Mouse (Mus musculus): Measurements from ENCODE around the gene Optc.
A peak's percentile ranks its signal among the peaks of the same experiment; 100 is the strongest.

Optc gene

DNA sequence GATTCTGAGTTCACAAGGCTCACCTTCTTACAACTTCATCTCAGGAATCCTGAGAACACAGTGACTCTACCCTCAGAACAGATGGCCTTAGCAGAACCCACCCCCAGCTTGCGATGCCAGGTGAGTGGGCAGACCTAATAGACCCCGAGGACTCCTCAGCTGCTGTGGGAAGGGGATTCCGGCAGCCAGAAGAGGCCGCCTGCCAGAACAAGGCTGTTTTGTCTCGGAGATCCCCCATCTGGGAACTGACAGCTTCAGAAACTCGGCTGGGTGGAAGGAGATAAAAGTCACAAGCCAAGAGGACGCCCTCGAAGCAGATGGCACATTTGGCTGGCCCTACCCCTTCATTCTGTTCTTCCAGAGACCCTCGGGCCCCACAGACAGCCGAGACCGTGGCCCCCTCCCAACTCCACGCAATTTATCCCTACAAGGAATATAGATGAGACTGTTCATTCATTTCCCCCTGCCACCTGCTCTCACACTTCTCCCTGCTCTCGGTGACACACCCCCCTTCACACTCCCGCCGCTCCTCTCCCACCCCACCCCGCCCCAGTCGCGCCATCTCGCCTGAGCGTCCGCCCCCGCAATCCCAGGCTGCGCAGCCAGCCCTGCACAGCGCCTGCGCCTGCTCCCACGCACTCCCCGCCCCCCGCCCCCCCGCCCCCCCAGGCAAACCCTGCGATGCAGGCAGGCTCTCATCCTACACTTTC lies at the start of gene Optc:
Gene Optc (minus strand): TSS at position 51 of the 710 bp plus-strand sequence.
- peak; percentile 74 for DNase-seq (ENCODE audit: low read depth, low spot score)

DNA sequence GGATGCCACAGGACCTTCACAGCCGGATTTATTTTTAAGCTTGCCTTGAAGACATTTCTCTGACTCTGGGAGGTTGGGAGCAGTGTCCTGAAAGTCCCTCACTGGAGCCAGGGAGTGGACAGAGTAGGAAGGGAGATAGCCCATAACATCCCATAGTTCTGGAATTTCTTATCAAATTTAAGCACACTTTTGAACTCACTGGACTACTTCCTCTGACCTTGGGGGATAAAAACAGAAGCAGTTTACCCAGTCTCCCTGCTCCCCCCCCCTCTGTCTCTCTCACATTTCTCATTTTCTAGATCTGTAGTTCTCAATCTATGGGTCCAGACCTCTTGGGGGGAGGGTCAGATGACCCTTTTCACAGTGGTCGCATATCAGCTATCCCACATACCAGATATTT lies 46.2 kb upstream of the Optc start:
- no peak for DNase-seq (ENCODE audit: low read depth, low spot score)

GRCm38 (mm10) chr1:133953261-133953742 lies 45.5 kb upstream of the Optc start:
- no peak for DNase-seq (ENCODE audit: low read depth, low spot score)

DNA sequence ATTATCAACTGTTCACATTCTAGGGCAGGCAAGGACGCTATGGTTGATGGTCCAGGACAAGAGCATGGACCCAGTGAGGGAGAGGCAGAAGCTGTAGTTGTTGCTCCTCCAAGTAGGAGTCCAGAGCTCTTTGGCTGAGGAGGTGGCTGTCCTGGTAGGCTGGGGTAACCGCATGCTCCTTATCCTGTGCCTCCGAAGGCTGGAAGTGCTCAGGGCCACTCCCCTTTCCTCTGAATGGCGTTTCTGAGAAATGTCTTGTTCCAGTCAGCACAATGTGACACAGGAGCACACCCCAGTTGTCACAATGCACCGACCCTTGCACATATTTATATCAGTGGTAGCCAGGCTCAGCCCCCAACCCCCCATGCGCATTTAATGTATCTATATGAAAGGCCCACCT lies 43.8 kb upstream of the Optc start:
- no peak for DNase-seq (ENCODE audit: low read depth, low spot score)

DNA sequence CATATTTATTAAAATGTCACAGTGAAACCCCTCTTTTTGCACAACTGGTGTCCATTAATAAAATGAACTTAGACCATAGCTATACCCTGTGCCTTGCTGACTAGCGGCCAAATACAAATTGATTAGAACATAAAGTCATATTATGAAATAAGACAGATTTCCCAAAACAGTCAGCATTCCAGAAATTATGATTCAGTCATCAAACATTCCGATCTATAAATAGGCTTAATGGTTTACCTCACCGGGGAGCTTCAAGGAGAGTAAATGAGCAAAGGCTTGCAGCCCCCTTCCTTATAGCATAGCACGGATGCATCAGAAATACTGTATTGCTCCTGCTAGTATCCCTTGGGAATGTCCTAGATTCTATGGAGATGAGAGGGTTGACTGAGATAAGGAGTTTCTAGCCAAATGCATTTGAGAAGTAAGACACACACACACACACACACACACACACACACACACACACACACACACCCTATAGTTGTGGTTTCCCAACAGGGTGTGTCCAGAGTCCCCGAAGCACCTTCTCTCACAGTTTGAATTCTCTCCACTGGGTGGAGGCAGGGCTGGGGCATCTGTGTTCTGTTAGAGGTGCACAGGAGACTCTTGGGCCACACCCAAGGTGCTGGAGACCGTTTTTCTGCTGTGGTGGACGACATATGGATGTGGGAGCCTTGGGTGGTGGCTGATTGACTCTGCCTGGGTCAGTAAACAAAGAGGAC lies 42.4 kb upstream of the Optc start:
- DNase-seq (ENCODE audit: low read depth, low spot score), result no peak

- DNase-seq (ENCODE audit: low read depth, low spot score), result no peak
Observed at GRCm38 (mm10) chr1:133945106-133945505, 37.3 kb upstream of the Optc start.

GRCm38 (mm10) chr1:133941904-133942303 lies 34.1 kb upstream of the Optc start:
- DNase-seq (ENCODE audit: low read depth, low spot score), result no peak

DNA sequence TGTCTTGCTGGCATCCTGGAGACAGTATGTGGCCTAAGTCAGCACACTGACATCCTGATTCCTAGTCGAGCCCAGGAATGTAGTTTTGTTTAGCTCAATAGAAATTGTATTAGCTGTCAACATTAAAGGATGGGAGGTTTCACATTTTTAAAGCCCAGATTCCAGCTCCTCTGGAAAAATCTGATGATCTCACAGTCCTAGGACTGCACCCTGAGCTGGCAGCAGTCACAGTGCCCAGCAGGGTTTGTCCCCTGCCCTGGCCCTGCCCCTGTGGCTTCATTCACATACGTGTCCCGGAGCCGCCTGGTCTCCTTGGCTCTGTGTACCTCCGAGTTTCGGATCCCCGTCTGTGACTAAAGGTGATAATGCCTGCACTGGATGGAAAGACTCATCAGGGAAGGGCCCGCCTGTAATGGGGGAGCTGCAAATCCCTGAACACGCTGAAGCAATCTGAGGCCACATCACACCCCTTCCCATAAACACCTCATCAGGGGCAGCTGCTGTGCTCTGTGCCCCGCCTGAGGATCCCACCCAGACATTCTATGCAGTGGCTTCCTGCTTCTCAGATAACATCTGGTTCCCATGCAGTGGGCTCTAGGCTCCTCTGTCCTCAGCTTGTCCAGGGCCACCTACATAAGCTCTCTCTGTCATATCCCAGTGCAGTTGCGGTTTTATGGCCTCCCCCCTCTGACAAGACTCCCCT lies 33.5 kb upstream of the Optc start:
- DNase-seq (ENCODE audit: low read depth, low spot score), result no peak

DNA sequence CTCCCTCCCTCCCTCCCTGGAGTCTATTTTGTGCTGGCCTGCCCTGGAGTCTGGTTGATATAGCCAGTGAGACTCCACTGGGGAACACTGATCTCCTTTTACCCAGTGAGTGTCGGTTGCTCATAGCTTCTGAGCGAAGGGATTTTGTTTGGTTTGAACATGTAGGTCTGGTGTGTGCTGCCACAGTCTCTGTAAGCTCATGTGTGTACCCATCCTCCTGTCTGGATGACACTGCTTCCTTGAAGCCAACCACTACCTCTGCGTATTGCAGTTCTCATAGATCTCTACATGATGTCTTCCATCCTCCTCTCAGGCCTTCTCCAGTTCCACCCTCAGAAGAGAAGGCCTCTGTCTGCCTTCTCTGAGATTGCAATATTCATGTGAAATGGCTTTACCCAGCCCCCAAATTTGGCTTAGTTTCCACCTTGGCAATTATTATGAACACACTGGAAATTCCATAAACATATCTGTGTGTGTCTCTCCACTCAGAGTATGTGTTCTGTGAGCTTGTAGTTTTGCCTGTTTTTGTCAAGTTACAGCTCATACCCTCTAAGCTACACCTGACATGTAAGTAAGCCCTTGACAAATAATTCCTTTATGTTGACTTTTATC lies 32.8 kb upstream of the Optc start:
- no peak for DNase-seq (ENCODE audit: low read depth, low spot score)

GRCm38 (mm10) chr1:133939708-133940107 lies 31.9 kb upstream of the Optc start:
- no peak for DNase-seq (ENCODE audit: low read depth, low spot score)

- DNase-seq (ENCODE audit: low read depth, low spot score), result no peak
Observed at GRCm38 (mm10) chr1:133936169-133936568, 28.4 kb upstream of the Optc start.

- DNase-seq (ENCODE audit: low read depth, low spot score), result no peak
Observed at GRCm38 (mm10) chr1:133934354-133934963, 26.7 kb upstream of the Optc start.

DNA sequence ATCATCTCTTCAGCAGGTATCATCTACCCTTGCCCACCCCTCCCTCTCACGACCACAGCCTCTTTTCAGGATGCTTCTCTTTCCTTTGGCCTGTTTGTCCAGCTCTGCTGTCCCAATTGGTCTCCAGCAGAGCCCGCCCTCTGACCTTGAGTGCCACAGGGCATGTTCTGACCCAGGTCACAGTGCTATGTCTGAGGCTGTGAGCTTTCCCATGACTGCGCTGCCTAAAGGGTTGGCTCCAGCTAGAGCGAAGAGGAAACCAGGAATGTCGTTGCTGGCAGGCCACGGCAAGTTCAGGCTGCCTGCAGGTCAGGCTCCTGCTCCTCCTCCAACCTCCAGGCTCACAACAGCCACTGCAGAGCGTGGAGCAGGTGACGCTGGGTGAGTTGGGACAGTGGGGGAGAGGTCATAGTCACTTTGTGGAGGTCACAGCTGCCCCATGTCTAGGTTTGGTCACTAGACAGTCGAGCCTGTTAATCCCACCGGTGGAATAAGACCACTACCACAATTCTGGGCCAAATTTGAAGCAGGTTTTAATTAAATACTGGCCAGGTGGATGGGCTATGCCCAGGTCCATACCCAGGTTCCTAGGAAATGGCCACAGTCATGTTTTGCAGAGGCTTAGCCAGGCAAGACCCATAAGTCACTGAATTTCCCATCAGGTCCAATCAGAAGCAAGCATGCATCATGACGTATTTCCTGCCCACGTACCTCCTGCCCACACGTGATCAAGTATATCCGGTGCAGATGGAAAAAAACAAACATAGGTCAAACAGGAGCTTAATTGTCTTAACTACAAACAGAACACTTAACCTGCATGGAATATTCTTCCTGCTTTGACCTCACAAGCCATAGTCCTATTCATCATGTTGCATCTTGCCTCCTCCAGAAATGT lies 25.7 kb upstream of the Optc start:
- no peak for DNase-seq (ENCODE audit: low read depth, low spot score)

DNA sequence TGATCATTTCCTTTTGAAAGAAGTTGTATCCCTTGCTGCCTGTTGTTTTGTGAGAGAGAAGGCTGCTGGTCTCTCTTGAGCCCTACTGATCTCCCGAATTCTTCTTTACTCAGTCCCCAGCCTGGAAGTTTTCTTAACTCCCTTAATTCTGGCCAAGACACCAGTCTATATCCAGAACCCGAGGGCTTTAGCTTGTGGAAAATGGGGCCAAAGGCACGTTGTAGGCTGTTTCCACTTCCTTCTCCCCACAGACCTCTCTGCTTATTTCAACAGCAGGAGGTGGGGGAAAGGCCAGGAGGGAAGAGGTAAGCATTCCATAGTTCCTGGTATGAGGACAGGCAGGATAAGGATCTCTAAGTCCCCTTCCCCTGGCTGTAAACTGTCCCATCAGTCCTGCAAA lies 22.2 kb upstream of the Optc start:
- DNase-seq (ENCODE audit: low read depth, low spot score), result no peak

DNA sequence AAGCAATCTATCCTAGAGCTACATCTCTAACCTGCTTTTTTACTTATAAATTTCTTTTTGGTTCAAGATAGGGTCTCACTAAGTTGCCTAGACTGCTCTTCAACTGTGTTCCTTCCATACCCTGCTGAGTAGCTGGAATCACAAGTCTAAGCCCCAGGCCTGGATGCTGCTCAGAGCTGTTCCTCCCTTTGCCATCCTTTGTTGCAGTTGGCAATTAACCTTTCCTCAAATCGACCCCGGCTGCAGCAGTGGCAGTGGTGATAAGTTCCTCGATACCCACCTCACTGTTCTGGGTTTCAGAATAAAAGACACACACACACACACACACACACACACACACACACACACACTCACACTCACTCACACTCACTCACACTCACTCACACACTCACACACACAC lies 17.4 kb upstream of the Optc start:
- no peak for DNase-seq (ENCODE audit: low read depth, low spot score)

DNA sequence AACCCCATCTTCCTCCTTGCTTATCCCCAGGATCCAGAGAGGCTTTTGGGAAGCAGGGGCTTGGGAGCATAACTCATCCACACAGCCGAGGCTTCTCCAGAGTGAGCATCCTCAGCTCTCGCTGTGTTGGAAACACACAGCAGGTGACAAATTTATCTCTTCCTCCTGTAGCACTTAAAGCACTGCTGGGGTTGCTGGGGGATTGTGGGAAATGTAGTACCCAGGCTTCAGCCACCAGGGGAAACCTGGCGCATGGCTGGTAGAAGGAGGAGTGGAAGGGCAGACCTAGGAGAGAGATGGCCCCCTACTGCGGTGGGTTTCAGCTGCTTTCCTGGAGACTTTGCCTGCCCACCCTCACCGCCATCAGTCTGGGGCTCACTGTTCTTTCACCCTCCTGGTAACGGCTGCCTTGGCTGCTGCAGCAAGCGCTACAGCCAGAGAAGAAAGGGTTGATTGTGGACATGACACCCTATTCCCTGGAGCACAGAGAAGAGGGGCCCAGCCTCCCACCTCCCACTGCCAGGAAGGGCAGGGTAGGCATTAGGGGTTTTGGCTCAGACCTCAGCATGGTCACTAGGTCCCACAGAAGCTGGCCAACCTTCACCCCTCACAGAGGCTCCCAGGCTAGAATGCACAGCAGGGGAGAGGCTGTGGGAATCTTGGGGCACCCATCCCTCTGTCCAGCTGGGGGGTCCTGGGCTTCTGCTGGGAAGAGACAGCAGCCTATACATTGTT lies 16.5 kb upstream of the Optc start:
- DNase-seq (ENCODE audit: low read depth, low spot score), result no peak

DNA sequence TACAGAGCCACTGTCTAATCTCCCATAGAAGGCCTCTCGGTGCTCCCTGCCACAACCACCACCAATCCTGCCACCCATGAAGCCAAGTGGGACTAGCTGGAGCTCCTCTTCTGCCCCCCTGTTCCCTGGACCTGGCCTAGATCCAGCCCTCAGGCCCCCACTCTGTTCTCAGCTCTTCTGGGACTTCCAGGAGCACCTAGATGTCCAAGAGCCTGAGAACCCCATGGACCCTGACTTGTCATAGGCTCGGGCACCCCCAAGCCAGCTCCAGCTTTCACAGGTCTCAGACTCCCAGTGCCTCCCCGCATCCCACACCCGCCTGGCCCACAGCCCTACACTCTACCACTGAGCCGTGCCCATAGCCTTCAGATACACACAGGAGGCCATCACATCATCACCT lies 15.3 kb upstream of the Optc start:
- no peak for DNase-seq (ENCODE audit: low read depth, low spot score)

DNA sequence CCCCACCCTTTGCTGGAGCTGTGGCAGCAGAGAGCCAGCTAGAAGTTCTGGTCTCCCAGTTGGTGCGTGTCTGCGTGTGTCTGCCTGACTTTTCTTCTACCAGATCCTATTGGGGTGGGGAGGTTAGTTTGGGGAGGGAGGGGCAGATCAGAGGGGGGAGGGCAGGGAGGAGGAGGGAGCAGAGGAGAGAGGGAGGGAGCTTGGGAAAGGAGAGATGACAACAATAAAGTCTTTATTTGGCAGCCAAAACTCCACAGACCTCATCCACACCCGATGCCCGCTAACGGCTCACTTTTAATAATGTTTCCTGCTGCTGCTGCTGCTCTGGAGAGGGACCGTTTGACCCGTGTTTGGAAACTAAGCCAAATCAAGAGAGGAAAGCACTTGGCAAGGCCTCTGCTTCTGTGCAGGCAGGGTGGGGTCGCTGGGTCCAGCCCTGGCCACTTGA lies 13.5 kb upstream of the Optc start, which contains the start of gene Prelp:
Gene Prelp (minus strand): TSS at position 111 of the 448 bp plus-strand sequence.
- no peak for DNase-seq (ENCODE audit: low read depth, low spot score)

- DNase-seq (ENCODE audit: low read depth, low spot score), result no peak
Observed at GRCm38 (mm10) chr1:133920876-133921275, 13.1 kb upstream of the Optc start.

- no peak for DNase-seq (ENCODE audit: low read depth, low spot score)
Observed at GRCm38 (mm10) chr1:133920401-133920800, 12.6 kb upstream of the Optc start.
